Mouse (Mus musculus) 3T3-L1 (cell line): Measurements from ENCODE around the gene Gm340.

Experiments used
- DNase-seq: peaks from one replicate; pipeline ENCODE4 v3.0.0-alpha.2; 2015; ENCODE audit warnings: low read depth, low spot score

Gm340 gene

DNA sequence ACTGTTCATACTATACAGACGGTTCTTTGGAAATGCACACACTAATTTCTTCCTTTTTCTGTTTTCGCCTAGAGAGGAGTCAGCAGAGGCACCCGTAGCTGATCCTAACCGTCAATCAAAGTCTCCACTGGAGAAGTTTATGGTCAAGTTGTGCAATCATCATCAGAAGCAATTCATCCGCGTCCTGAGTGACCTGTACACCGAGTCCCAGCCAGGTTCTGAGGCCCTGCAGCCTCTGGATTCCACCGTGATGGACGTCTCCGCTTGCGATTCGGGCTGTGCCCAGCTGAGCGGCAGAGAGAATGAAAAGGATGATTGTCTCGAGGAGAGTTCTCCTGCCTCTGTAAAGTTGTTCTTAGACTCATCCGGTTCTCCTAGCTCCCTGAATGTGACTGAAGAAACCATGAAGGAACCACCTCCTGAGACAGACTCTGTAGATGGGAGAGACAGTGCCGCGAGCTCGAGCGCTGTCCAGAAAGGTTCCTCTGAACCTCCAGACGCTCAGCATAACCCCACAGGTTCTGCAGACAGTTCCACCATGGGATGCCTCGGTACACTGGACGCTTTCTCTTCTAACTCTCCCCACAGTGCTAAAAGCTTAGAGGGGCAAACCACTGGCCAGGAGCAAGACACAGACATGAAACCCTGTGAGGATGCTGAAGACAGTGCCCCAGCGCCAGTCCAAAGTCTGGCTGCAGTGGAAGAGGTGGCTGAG lies at the start of gene Gm340:
Gene Gm340, plus strand, starts transcription at position 665 of the 715 bp plus-strand sequence.
- DNase-seq = no peak

DNA sequence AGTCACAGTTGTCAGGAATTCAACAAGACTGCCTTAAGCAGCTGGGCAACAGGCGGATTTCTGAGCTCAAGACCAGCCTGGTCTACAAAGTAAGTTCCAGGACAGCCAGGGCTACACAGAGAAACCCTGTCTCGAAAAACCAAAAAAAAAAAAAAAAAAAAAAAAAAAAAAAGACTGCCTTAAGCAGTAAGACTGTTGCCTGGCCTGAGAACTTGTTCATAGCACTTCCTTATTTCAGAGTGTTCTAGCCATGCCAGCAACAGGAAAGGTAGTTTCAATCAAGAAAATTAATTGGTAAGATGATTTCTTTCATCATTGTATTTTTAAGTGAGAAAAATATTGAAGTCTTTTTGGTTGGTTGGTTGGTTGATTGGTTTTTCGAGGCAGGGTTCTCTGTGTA lies 48.1 kb upstream of the Gm340 start:
- no peak for DNase-seq

DNA sequence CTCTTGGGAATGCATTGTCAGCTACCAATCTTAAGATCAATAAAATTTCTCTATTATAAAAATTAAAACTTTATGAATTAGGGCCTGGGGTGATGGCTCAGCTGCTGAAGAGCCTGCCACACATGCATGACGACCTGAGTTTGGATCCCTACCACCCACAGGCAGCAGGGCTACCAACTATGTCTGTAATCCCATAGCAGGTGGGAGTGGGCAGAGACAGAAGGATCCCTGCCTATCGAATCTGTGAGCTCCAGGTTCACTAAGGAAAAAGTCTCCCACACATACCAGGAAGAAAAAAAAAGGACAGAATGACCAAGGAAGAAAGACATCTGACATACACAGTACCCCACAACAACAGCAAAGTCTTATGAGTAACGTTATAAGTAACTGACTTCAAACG lies 25.2 kb upstream of the Gm340 start:
- DNase-seq = no peak

DNA sequence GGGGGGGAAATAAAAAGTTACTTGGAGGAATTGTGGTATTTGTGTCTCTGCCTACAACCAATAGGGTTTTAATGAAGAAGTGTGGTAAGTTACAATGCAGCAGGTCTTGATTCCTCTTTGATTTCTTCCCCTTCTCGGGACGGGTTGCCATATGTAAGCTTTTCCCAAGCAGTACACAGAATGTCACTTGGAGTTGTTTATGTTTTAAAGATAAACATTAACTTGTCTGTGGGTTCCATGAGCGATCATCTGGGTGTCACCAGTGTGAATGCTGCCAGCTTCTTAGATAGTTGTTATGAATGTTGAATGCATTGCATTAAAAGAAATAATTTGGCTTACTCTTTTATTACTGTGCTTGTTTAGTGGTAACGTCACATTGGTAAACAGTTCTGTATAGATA lies 24.7 kb upstream of the Gm340 start:
- no peak for DNase-seq

DNA sequence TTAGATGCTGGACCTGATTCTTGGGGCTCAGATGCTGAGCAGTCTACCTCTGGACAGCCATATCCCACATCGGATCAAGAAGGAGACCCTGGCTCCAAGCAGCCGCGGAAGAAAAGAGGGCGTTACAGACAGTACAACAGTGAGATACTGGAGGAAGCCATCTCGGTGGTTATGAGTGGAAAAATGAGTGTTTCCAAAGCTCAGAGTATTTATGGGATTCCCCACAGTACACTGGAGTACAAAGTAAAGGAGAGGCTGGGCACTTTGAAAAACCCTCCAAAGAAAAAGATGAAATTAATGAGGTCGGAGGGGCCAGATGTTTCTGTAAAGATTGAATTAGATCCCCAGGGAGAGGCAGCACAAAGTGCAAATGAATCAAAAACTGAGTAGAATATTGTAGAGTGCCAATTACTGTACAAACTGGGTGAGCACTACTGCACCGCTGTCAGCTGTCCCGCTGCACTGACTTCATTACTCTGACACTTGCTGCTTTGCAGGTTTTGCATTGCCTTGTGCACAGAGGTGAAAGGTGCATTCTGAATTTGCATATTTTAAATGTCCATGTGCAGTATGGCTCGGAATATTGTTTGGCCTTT lies 23.2 kb upstream of the Gm340 start:
- no peak for DNase-seq

DNA sequence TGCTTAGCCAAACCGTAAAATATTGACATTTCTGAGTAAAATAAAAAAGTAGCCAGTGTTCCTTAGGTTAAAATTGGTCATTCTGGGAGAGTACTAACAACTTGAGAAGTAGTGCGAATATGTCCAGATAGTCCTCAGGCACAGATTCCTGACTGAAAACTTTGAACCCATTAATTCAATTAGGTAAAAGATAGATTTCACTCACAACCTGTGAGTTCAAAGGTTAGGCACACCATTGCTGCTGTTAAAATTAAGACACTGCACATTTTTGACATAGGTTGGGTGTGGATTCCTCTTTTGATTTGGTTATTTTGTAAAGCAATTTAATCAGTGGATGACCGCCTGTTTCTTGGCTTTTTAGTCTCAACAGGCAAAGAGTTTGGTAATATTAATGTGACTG lies 21.3 kb upstream of the Gm340 start:
- DNase-seq = no peak

DNA sequence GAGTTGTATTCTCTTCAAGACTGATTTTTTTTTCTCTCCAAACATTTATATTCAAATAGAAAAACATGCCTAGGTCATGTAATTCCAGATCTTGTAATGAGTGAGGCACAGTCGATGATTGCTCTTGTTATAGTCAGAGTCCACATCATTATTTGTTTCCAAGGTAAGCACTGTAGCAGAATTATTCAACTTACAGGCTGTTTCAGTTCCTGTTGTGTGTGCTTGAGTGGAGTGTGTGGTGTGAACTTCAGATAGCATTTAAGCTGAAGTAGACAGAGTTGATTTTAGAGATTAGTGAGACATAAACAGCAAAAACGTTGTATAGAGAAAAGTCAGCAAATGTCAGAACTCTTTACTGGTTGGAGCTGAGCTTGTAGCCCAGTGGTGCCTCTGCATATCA lies 13.4 kb upstream of the Gm340 start:
- no peak for DNase-seq

DNA sequence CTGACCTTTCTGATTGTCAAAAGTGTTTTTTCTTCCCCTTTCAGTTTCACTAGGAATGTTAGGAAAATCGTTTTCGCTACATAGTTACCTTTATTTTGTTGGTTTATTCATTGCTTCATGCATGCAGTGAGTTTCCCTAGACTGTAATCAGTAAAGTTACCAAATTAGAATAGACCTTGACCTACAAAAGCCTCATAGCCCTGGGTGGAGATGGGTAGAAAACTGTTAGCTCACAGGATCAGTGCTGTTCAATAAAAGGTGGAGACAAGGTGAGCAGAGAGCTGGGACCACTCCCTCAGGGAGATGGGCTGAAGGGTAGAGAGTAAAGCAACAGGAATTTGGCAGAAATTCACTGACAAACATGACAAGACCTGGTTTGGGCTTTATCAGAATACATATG lies 8.5 kb upstream of the Gm340 start:
- DNase-seq = no peak

DNA sequence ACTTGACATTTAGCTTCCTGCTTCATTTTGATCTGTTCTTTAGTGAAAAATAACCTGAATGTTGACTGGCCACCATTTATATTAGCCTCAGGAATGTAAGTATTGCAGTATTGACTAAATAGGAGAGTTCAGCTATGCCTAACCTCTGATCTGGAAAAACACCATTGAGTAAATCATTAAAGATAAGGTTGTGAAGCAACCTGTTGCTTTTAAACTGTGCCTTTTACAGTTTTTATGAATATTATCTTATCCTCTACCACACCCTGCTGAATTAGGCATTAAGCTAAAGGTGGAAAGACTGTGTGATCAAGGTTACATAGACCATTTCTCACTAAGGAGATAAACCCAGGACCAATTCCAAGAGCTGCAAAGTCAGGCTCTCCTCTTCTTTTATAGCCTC lies 4.6 kb upstream of the Gm340 start:
- DNase-seq = no peak

DNA sequence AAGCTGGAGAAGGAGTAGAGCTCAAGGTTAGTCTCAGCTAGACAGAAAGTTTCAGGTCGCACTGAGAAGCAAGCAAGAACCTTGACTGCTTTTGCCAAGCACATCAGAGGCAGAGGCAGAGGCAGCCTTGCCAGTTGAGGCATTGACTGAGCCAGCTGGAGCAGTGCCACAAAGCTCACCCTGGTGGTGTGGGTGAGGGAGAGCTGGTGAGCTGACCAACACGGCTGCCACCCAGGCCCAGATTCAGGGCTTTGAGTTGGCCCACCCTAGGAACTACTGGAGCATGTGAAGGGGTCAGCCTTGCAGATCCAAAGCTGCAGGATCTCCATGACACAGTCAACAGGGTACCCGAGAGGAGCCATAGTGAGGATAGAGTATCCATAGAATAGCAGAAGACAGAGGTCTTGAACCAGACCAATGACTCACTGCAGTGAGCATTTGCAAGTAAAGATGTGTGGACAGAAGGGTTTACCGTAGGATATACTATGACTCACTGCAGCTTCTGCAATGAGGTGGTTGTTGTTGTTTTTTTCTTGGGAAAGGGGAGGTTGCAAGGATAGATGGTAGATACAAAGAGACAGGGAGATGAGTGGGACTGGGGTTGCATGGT lies 2.8 kb upstream of the Gm340 start:
- peak; percentile 72 for DNase-seq

DNA sequence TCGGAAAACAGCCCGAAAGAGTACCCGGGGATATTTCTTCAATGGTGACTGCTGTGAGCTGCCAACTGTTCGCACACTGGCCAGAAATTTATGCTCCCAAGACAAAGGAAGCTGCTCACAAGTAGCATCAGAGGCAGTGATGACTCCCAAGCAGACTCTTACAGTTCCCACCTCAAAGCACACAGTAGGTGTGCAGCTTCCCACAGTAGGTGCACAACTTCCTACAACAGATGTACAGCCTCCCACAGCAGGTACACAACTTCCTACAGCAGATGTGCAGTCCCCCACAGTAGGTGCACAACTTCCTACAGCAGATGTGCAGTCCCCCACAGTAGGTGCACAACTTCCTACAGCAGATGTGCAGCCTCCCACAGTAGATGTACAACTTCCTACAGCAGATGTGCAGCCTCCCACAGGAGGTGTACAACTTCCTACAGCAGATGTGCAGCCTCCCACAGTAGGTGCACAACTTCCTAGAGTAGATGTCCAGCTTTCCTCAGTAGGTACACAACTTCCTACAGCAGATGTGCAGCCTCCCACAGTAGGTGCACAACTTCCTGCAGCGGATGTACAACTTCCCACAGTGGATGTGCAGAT lies 846 bp downstream of the Gm340 start:
- DNase-seq = no peak

DNA sequence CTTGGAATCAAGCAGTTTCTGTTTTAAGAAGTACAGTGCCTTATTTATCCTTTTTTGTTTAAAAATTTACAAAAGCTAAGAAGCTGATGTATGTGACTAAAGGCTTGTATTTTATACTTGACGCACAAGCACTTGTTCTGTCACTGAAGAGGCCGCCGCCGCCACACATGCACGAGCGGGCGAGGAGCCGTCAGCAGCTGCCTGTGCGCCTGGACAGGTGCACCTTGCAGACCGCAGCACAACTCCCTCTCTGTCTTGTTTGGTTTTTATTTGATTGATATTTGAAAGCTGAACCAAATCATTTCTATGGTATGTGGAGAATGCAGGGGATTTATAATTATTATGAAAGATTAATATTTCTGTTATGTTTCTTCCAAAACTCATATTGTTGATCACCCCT lies 4.6 kb downstream of the Gm340 start:
- no peak for DNase-seq

DNA sequence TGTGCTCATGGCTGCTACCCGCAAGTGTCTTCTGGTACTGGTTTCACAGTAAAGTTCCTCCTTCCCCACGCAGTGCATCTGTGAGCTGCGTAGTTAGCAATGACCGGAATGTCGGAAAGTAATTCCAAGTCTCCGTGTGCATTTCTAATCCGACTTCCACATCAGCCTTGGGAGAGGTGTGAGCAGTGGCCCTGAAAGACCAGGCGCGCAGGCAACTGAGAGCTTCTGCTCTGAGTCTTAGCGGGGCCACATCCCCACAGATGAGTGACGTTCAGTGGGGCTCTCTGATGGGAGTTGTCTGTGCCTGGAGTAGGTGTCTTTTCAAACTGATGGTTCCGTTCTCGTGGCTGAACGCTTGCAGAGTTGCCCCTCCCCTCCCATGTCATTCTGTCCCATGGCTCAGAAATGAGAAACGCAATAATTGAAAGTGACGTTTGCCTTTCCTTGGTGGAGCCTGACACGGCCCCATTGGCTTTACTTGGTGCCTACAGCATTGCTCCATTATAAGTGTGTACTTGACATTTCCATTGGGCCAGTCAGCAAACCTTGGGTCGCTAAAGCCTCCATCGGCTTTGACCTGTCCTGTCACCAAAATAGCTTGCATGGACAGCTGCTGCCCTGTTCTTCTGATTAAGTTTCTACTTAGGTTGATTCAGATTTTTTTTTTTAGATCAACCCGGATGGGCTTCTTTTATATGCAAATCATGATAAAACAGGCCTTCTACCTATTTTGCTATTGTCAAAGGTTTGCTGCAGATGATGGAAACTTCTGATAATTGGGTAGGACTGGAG lies 5.5 kb downstream of the Gm340 start:
- DNase-seq = no peak

DNA sequence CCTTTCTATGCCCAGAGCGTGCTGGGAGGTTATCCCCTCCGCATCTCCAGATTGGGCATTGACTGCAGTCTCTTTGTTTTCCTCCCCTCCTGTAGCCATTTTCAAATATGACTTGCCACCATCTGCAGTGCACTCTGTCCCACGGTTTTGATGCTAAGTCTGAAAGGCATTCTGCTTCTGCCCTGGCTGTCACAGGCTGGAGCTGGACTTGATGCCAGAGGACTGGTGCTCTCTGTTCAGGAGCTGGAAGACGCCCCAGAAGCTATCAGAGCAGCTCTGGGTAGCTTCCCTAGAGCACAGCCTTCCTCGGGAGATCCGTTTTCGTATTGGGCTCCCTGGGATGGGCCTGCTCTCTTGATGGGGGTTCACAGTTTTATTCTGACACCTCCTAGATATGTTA lies 6.9 kb downstream of the Gm340 start:
- no peak for DNase-seq

DNA sequence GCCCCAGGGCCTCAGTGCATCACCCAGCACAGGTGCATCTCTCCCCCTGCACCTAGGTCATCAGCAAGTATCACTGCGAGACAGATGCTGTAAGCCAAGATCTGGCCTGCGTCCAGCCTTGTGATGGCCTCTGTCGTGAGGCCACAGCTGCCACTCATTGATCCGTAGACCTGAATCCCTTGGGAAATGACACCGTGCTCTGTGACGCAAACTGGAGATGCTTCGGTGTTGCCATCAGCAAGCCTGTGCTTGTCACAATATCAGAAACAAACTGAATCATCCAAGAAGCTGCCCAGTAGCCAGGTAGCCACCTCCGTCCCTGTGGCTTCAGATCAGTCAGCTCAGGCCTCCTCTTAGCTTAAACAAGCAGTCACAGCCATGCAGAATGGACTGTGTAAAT lies 7.5 kb downstream of the Gm340 start:
- DNase-seq = no peak

DNA sequence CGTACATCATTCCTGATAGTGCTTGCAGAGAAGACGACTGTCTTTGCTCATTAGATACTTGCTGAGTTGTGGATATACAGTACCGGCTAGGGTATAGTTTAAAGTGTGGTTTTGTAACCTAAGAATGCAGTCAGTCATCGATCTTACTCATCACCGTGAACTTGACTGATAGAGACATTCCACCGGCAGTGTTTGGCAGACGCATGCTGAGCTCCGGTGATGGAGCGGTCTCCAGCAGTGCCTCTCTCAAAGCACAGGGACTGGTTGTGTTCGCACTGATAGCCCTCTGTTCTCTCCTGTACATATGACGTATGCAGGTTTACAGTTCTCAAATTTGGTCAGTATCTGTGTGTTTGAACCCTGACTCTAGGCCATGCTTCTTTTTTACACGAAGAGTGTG lies 9.6 kb downstream of the Gm340 start:
- peak; percentile 60 for DNase-seq

DNA sequence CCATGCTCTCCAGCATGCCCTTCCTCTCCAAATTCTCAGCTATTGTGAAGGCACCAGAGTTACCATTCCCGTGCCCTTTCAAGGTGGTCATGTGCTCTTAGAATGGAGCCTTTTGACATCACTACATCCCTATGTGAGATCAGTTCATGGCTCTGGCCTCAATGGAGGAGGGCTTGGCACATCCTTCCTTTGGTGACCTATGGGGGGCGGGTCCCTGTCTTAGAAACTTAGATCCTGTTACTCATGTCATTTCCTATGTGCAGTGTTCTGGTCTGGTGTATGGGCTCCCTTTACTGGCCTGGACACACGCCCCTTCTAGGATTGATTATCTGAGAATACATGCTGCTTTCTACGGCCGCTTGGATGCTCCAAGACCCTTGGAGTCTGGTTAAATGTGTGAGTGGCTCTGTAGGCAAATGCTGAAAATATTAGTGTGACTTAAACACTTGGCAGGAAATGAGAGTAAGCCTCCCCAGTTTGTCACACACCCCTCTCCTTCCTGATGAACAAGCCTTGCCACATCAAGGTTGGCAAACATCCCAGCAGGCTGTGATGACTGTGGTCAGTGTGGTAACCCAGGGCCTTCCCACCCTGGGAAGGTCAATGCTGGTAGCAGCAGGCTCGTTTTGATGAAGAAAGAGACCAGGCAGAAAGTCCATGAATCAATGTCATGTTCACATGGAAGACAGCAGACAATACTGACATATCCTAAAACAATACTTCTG lies 15.2 kb downstream of the Gm340 start:
- peak; percentile 90 for DNase-seq

DNA sequence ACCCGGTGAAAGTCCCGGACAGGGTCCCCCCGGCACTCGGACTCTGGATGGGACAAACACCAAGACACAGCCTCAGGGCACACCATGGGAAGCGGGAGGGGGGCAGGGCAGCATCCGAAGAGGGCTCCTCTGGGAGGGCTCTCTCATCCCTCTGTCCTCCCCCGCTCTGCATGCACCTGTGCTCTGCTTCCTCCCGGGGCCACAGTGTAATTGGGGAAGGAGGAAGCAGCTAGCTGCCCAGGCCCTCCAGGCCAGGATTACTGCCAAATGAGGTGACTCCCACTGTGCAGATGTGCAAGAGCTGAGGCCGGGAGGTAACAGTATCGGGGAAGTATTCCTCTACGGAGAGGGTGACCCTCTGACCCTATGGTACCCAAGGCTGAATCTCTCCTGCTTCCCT lies 18.5 kb downstream of the Gm340 start:
- DNase-seq = no peak

DNA sequence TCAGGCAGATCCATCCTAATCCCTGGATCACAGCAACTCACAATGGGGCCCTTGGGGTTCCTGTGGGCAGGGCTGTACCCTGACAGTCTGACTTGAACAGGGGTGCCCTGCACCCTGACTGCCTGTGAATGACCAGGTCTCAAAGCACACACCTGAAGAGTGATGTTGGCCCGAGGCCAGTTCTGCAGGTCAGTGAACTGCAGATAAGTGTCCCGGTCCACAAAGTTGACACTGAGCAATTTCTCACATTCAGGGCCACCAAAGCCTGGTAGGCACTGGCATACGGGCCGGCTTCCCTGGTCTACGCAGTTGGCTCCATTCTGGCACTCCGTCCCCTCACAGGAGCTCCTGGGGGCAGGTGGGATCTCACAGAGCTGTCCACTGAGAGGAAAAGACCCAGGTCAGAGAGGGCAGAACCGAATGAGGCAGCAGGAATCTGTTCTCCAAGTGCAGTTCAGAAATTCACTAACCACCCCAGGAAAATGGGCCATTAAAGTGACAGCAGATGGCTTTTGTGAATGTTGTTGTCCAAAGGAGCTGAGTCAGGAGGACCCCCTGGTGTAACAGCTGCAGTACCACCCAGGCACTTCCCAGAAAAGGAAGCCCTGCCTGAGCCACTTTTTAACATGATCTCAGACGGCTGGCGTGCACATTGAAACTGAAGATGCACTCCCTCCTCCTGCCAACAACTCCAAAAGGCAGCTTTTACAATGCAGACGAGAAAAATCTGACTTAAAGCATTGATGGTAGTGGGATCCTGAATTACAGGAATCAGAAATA lies 24.2 kb downstream of the Gm340 start:
- DNase-seq = no peak

DNA sequence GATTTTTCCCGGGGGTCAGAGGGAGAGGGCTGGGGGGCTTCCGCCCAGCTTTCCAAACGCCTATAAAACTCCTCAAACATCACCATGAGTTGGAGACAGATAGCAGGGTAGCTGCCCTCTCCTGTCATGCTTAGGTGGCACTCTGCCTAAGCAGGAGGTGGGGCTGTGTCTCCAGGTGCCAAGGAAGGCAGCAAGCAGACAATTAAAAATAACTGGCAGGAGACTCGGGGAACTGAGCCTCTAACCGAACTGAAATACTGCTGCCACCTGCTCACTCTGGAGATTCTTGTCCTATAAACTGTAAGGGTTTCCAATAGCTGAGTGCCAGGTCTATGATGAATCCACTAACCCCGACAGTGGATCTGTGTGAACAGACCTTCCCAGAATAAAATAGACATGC lies 29.5 kb downstream of the Gm340 start:
- DNase-seq = no peak
